Mouse (Mus musculus): ENCODE data around the gene Sec14l4.

- no peak for TF ChIP-seq CTCF (IDR thresholded peaks at IDR 0.05; ENCODE audit: extremely low read depth, insufficient read depth, low read length)
- no peak for TF ChIP-seq POLR2A (IDR thresholded peaks at IDR 0.05; ENCODE audit: extremely low read depth, insufficient read depth, low read length)
Measured at GRCm38 (mm10) chr11:3996840-3997239, 34.4 kb upstream of the Sec14l4 start.

All from cortical plate, adult 2 months (tissue).